Mouse (Mus musculus) lung, adult 2 months (tissue): Measurements from ENCODE around the gene S100a4.
A peak's percentile ranks its signal among the peaks of the same experiment; 100 is the strongest.

Experiments
- CTCF ChIP-seq: fragments of 200-500 bp; IDR thresholded peaks from 2 replicates; pipeline ENCODE4 v1.5.1; 2011; ENCODE audit warnings: mild to moderate bottlenecking, low read length, control low read depth; ENCODE audit not compliant: insufficient read depth
- POLR2A ChIP-seq: fragments of 200-500 bp; IDR thresholded peaks from 2 replicates; pipeline ENCODE4 v1.6.1; 2011; ENCODE audit warnings: low read depth, mild to moderate bottlenecking, control low read depth, low read length, borderline replicate concordance; ENCODE audit errors: extremely low read depth

DNA sequence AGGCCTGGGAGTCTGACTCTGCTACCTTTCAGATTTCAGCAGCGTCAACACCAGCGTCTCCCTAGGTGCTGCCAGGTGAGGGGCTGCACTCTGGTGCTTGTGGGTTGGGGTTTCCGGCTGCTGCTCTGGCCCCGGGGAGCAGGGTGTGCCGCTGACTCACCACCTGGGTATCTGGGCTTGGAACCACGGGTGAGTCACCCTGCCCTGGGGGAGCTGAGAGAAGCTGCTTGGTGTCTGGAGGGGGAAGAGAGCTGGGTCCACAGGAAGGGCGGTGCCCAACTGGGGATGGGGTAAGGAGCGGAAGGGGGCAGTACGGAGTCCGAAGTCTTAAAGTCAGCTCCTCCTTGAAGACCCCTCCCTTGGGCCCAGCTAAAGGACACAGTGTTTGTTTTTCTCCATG lies 16.7 kb upstream of the S100a4 start:
- TF ChIP-seq POLR2A (0 out of 2 replicates have a peak, but pooled peaks have one; percentile 5), CTCF (no peak)
